Mouse (Mus musculus): ENCODE data around the gene Ccr8. TPM values are rescaled to one million over a fixed set of nuclear protein-coding genes. Genes with fewer than 3 reads are reported as not detected.
A peak's percentile ranks its signal among the peaks of the same experiment; 100 is the strongest.
"Not testable (repeated sequence)": the region's sequence is repeated elsewhere in the genome, so short reads cannot be mapped to it uniquely, and the experiment has no call there.

Ccr8 gene
- polyA plus RNA-seq, 2 experiments from 2014 or later, result 72.0 to 97.2 TPM

GRCm38 (mm10) chr9:120093701-120094100, 1.8 kb downstream of the Ccr8 start:
- ATAC-seq, result no peak

- no peak for ATAC-seq
Measured at GRCm38 (mm10) chr9:120095886-120096285, 4.0 kb downstream of the Ccr8 start.

GRCm38 (mm10) chr9:120098682-120099081, 6.8 kb downstream of the Ccr8 start:
- peak; percentile 25 for ATAC-seq

GRCm38 (mm10) chr9:120099304-120099703, 7.4 kb downstream of the Ccr8 start:
- ATAC-seq, result no peak

- no peak for ATAC-seq
Measured at GRCm38 (mm10) chr9:120101165-120101564, 9.3 kb downstream of the Ccr8 start.

GRCm38 (mm10) chr9:120108953-120109352, 17.0 kb downstream of the Ccr8 start:
- not testable (repeated sequence) for ATAC-seq

- ATAC-seq, result peak; percentile 89
Measured at GRCm38 (mm10) chr9:120110211-120111018, 18.5 kb downstream of the Ccr8 start, which contains the start of gene Slc25a38. Gene Slc25a38 (plus strand): TSS chr9:120110374.

- no peak for ATAC-seq
Measured at GRCm38 (mm10) chr9:120111156-120111945, 19.4 kb downstream of the Ccr8 start.

- ATAC-seq, result no peak
Measured at GRCm38 (mm10) chr9:120112472-120112871, 20.6 kb downstream of the Ccr8 start.

GRCm38 (mm10) chr9:120113456-120113855, 21.5 kb downstream of the Ccr8 start:
- no peak for ATAC-seq

GRCm38 (mm10) chr9:120114051-120114788, 22.3 kb downstream of the Ccr8 start:
- ATAC-seq, result no peak

GRCm38 (mm10) chr9:120114789-120115151, 22.9 kb downstream of the Ccr8 start:
- ATAC-seq, result no peak

GRCm38 (mm10) chr9:120115580-120115979, 23.7 kb downstream of the Ccr8 start:
- ATAC-seq, result no peak

- no peak for ATAC-seq
Measured at GRCm38 (mm10) chr9:120116184-120116624, 24.3 kb downstream of the Ccr8 start.

- ATAC-seq, result no peak
Measured at GRCm38 (mm10) chr9:120118212-120118611, 26.3 kb downstream of the Ccr8 start.

- no peak for ATAC-seq
Measured at GRCm38 (mm10) chr9:120120503-120120902, 28.6 kb downstream of the Ccr8 start.

GRCm38 (mm10) chr9:120126868-120127267, 35.0 kb downstream of the Ccr8 start:
- no peak for ATAC-seq

GRCm38 (mm10) chr9:120127538-120128251, 35.8 kb downstream of the Ccr8 start, which contains the start of gene Rpsa:
Gene Rpsa (plus strand): TSS chr9:120127689.
- ATAC-seq, result peak; percentile 91

- ATAC-seq, result no peak
Measured at GRCm38 (mm10) chr9:120129276-120129675, 37.4 kb downstream of the Ccr8 start.

GRCm38 (mm10) chr9:120131784-120132288, 39.9 kb downstream of the Ccr8 start:
- no peak for ATAC-seq

- ATAC-seq, result no peak
Measured at GRCm38 (mm10) chr9:120132980-120133754, 41.3 kb downstream of the Ccr8 start.

Data from activated CD4-positive, CD25-positive, alpha-beta regulatory T cell, adult 4 months (primary cell).